Mouse (Mus musculus): ENCODE data around the gene Pla2g3. TPM values are rescaled to one million over a fixed set of nuclear protein-coding genes. Genes with fewer than 3 reads are reported as not detected.

Pla2g3 gene
- total and polyA plus RNA-seq, 2 experiments from 2014 or later = 18.5 to 30.4 TPM

DNA sequence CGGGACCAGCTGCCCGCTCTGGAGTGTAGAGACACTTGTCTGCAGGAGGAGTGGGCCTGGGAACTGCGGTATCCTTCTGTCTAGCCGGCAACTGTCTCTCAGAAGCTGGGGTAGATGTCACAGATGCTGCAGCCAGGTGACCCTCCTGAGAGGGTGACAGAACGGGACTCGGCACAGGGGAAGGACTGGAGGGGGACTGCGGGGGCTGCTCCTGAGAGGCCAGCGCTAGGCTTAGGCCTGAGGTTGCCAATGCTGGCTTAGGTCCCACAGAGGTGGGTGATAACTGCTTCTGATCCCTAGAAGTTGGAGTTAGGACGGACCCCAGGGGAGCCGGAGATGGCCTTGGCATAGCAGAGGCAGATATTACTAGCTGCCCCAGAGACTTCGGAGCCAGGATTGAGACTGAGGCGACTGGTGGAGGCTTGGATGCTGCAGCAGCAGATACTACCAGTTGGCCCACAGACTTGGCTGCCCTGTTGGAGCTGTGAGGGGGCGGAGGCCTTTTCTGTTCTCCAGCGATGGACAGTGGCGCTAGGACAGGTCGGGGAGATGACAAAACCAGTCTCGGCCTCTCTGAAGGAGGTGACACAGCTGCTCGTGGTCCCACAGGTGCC is 14.5 kb downstream of the Pla2g3 start:
- Histone ChIP-seq H3K36me3 (ENCODE audit: insufficient read depth, low read length) (no peaks in the 10 kb centered on the region; the same call in 1 of the 2 replicates), H3K9me3 (ENCODE audit: low read length) (no peaks in the 10 kb centered on the region), H3K9ac (replicated peaks; ENCODE audit: low read length) (no peak overlapping the region), H3K4me2 (ENCODE audit: low read depth, low read length) (0 out of 2 replicates have a peak overlapping the region, but pooled peaks have one; percentile 7), H3K27me3 (ENCODE audit: insufficient read depth, low read length) (no peaks in the 10 kb centered on the region), H3K4me3 (ENCODE audit: low read length) (no peak overlapping the region), H3K27ac (no peak overlapping the region), H3K4me1 (ENCODE audit: insufficient read depth, low read length) (no peaks in the 10 kb centered on the region)
- DNase-seq (ENCODE audit: low spot score) (no peak), ATAC-seq (no peak)
- TF ChIP-seq CTCF (IDR thresholded peaks at IDR 0.05; ENCODE audit: low read depth) = no peak
- WGBS = 78% methylated on average over 18 of the region's 18 CpGs

DNA sequence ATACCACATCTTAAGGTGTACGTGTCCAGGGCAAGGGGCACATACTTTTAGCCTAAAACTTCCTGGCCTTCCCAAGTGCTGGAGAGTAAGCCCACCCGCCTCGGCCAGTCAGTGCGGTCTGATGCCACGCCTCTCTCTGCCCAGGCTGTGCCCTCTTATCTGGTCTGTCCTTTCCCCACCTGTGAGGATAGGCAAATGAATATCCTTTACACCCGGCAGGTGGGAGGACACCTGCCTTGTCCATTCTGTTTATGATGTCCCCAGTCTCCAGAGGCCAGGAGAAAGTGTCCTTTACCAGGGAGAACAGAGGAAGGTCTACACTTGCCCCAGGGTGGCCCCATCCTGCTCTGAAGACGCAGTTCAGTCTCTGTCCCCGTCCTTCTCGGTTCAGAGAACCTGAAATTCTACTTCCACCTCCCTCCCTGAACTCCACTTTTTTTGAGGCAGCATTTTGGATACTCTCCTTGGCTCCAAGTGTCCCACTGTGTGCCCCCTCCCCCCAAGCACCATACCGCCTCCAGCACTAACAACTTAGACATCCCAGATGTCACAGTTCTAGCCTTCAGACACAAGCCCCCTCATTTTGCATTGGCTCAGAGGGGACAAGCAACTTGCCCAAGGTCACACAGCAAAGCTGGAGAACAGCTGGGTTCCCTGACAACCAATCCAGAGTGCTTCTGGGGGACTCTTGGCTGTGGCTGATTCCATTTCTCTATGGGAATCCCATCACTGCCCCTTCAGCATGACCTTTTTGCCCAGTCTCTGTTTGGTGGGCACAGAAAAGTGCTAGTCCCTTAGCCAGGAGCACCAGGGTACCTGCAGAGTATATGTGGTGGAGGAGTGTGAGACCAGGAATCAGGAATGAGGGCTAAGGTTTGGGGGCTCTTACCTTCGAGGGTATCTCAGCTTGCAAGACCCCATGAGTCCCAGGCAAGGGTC is 15.9 kb downstream of the Pla2g3 start:
- H3K36me3 ChIP-seq (ENCODE audit: insufficient read depth, low read length) = no peaks in the 10 kb centered on the region; the same call in 1 of the 2 replicates
- ATAC-seq (peak; percentile 3; the same call in 1 of the 2 replicates), DNase-seq (ENCODE audit: low spot score) (no peak)
- H3K4me1 ChIP-seq (ENCODE audit: insufficient read depth, low read length) = no peaks in the 10 kb centered on the region
- H3K4me2 ChIP-seq (ENCODE audit: low read depth, low read length) = peak overlapping the region; percentile 49
- H3K4me3 ChIP-seq (ENCODE audit: low read length) = peak overlapping the region; percentile 37
- H3K9ac ChIP-seq (replicated peaks; ENCODE audit: low read length) = peak overlapping the region; percentile 52
- WGBS = 69% methylated on average over 11 of the region's 11 CpGs
- H3K27me3 ChIP-seq (ENCODE audit: insufficient read depth, low read length) = no peaks in the 10 kb centered on the region
- no peak for TF ChIP-seq CTCF (IDR thresholded peaks at IDR 0.05; ENCODE audit: low read depth)
- H3K27ac ChIP-seq = 0 out of 2 replicates have a peak overlapping the region, but pooled peaks have one; percentile 7
- H3K9me3 ChIP-seq (ENCODE audit: low read length) = no peaks in the 10 kb centered on the region

GRCm38 (mm10) chr11:3508226-3508625 is 20.1 kb downstream of the Pla2g3 start:
- WGBS = 53% methylated on average over 7 of the region's 7 CpGs
- H3K4me1 ChIP-seq (ENCODE audit: insufficient read depth, low read length) = no peaks in the 10 kb centered on the region
- no peak overlapping the region for H3K27ac ChIP-seq
- no peak overlapping the region for H3K9ac ChIP-seq (replicated peaks; ENCODE audit: low read length)
- no peak overlapping the region for H3K4me3 ChIP-seq (ENCODE audit: low read length)
- H3K36me3 ChIP-seq (ENCODE audit: insufficient read depth, low read length) = no peaks in the 10 kb centered on the region
- DNase-seq (ENCODE audit: low spot score) = no peak
- TF ChIP-seq CTCF (IDR thresholded peaks at IDR 0.05; ENCODE audit: low read depth) = no peak
- H3K4me2 ChIP-seq (ENCODE audit: low read depth, low read length) = no peak overlapping the region
- no peak for ATAC-seq
- no peaks in the 10 kb centered on the region for H3K9me3 ChIP-seq (ENCODE audit: low read length)
- H3K27me3 ChIP-seq (ENCODE audit: insufficient read depth, low read length) = no peaks in the 10 kb centered on the region

DNA sequence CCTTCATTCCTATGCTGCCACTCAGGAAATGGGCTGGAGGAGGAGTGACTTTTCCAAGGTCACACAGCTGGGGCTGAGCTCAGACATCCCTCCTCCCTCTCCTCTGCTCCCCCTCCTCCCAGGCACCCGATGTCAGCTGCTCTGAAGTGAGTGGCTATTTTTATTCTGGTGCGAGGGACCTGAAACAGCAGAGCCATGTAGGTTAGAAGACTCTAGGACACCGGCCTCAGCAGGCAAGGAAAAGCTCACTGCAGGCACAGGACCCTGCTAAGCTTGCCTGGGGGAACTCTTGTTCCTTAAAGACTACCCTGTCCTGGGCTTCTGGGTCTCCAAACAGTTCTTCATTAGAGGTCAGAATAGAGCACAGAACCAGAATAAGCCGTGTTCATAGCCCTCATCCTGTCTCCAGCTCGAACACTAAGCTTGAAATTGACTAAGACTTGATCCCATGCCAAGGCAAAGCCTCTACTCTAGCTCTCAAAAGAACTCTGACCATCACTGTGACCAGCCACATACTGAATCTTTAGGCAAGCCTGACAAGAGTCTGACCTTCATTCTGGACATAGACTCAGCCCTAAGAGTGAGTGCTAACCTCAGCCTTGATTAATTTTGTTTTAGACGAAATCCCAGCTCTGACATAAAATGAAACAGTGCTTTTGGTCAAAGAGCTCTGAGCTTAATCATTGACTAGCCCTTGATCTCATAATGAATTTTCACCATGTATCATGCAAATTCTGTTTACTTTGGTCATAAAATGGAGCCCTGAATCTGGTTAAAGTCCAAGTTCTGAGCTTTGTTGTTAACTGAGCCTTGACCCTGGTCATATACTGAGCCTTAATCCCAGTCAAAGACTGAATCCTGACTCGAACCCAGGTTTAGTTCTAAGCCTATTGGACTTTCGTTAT is 21.3 kb downstream of the Pla2g3 start:
- H3K9ac ChIP-seq (replicated peaks; ENCODE audit: low read length) = no peak overlapping the region
- H3K4me1 ChIP-seq (ENCODE audit: insufficient read depth, low read length) = 0 out of 2 replicates have a peak, but pooled peaks cover 5% of the 10 kb centered on the region
- no peaks in the 10 kb centered on the region for H3K36me3 ChIP-seq (ENCODE audit: insufficient read depth, low read length)
- no peaks in the 10 kb centered on the region for H3K27me3 ChIP-seq (ENCODE audit: insufficient read depth, low read length)
- 66% methylated on average over 8 of the region's 8 CpGs for WGBS
- ATAC-seq (no peak), DNase-seq (ENCODE audit: low spot score) (no peak)
- TF ChIP-seq CTCF (IDR thresholded peaks at IDR 0.05; ENCODE audit: low read depth) = no peak
- no peaks in the 10 kb centered on the region for H3K9me3 ChIP-seq (ENCODE audit: low read length)
- H3K27ac ChIP-seq = no peak overlapping the region
- H3K4me2 ChIP-seq (ENCODE audit: low read depth, low read length) = no peak overlapping the region
- H3K4me3 ChIP-seq (ENCODE audit: low read length) = no peak overlapping the region

DNA sequence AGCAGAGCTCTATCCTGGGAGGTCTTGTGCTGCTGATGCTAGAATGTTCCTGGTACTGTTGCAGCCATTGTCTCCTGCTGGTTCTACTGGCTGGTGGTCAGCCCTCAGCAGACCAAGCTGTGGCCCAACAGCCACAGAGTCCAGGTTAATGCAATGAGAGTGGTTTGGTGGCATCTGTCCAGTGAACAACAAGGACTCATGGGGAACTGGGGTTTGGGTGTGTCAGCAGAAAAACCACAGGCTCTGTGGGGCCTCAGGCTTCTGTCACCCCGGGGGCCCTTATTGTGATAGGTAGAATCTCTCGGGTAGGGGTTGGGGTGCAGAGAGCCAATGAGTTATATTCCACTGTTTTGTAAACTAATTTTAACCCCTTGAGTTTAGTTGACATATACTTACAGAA is 22.2 kb downstream of the Pla2g3 start:
- 85% methylated on average over 2 of the region's 2 CpGs for WGBS
- H3K27me3 ChIP-seq (ENCODE audit: insufficient read depth, low read length) = no peaks in the 10 kb centered on the region
- ATAC-seq (no peak), DNase-seq (ENCODE audit: low spot score) (no peak)
- no peak overlapping the region for H3K4me3 ChIP-seq (ENCODE audit: low read length)
- H3K4me2 ChIP-seq (ENCODE audit: low read depth, low read length) = no peak overlapping the region
- H3K4me1 ChIP-seq (ENCODE audit: insufficient read depth, low read length) = 0 out of 2 replicates have a peak, but pooled peaks cover 5% of the 10 kb centered on the region
- H3K36me3 ChIP-seq (ENCODE audit: insufficient read depth, low read length) = no peaks in the 10 kb centered on the region
- H3K9ac ChIP-seq (replicated peaks; ENCODE audit: low read length) = no peak overlapping the region
- H3K9me3 ChIP-seq (ENCODE audit: low read length) = no peaks in the 10 kb centered on the region
- no peak for TF ChIP-seq CTCF (IDR thresholded peaks at IDR 0.05; ENCODE audit: low read depth)
- no peak overlapping the region for H3K27ac ChIP-seq

- H3K4me1 ChIP-seq (ENCODE audit: insufficient read depth, low read length) = peaks cover 15% of the 10 kb centered on the region; the same call in 1 of the 2 replicates
- no peak overlapping the region for H3K9ac ChIP-seq (replicated peaks; ENCODE audit: low read length)
- H3K4me3 ChIP-seq (ENCODE audit: low read length) = no peak overlapping the region
- H3K27ac ChIP-seq = no peak overlapping the region
- no peaks in the 10 kb centered on the region for H3K9me3 ChIP-seq (ENCODE audit: low read length)
- 87% methylated on average over 6 of the region's 6 CpGs for WGBS
- ATAC-seq (no peak), DNase-seq (ENCODE audit: low spot score) (no peak)
- no peak overlapping the region for H3K4me2 ChIP-seq (ENCODE audit: low read depth, low read length)
- TF ChIP-seq CTCF (IDR thresholded peaks at IDR 0.05; ENCODE audit: low read depth) = no peak
- no peaks in the 10 kb centered on the region for H3K27me3 ChIP-seq (ENCODE audit: insufficient read depth, low read length)
- no peaks in the 10 kb centered on the region for H3K36me3 ChIP-seq (ENCODE audit: insufficient read depth, low read length)
These were observed 25.2 kb downstream of the Pla2g3 start for GRCm38 (mm10) chr11:3513291-3513690.
